Mouse (Mus musculus) ZHBTc4 (cell line): Measurements from ENCODE around the gene Camsap1.

Experiments
- DNase-seq: peaks from one replicate; pipeline ENCODE4 v3.0.0-alpha.2; 2011; ENCODE audit warnings: low read depth, low spot score

The Camsap1 gene

GRCm38 (mm10) chr2:25978997-25979396, 4.1 kb downstream of the Camsap1 start:
- DNase-seq, result no peak

GRCm38 (mm10) chr2:25977587-25978239, 5.4 kb downstream of the Camsap1 start:
- DNase-seq, result no peak

- no peak for DNase-seq
Observed at GRCm38 (mm10) chr2:25975141-25975770, 7.8 kb downstream of the Camsap1 start.

GRCm38 (mm10) chr2:25970426-25970825, 12.7 kb downstream of the Camsap1 start:
- DNase-seq, result no peak

- DNase-seq, result no peak
Observed at GRCm38 (mm10) chr2:25969319-25969718, 13.8 kb downstream of the Camsap1 start.

- DNase-seq, result no peak
Observed at GRCm38 (mm10) chr2:25949291-25949690, 33.8 kb downstream of the Camsap1 start.

GRCm38 (mm10) chr2:25947950-25948349, 35.1 kb downstream of the Camsap1 start:
- DNase-seq, result peak; percentile 27

- no peak for DNase-seq
Observed at GRCm38 (mm10) chr2:25943822-25944221, 39.3 kb downstream of the Camsap1 start.

- DNase-seq, result no peak
Observed at GRCm38 (mm10) chr2:25940503-25940902, 42.6 kb downstream of the Camsap1 start.

- DNase-seq, result peak; percentile 89
Observed at GRCm38 (mm10) chr2:25931249-25931859, 51.7 kb downstream of the Camsap1 start.

- no peak for DNase-seq
Observed at GRCm38 (mm10) chr2:25927821-25928220, 55.3 kb downstream of the Camsap1 start.

- DNase-seq, result no peak
Observed at GRCm38 (mm10) chr2:25924934-25925333, 58.1 kb downstream of the Camsap1 start.

GRCm38 (mm10) chr2:25923799-25924198, 59.3 kb downstream of the Camsap1 start:
- peak; percentile 30 for DNase-seq

GRCm38 (mm10) chr2:25919972-25920371, 63.1 kb downstream of the Camsap1 start:
- DNase-seq, result peak; percentile 66

- no peak for DNase-seq
Observed at GRCm38 (mm10) chr2:25918408-25918807, 64.7 kb downstream of the Camsap1 start.

GRCm38 (mm10) chr2:25914821-25915220, 68.3 kb downstream of the Camsap1 start:
- DNase-seq, result no peak

- DNase-seq, result no peak
Observed at GRCm38 (mm10) chr2:25914201-25914600, 68.9 kb downstream of the Camsap1 start.

- no peak for DNase-seq
Observed at GRCm38 (mm10) chr2:25913247-25913646, 69.8 kb downstream of the Camsap1 start.

- DNase-seq, result no peak
Observed at GRCm38 (mm10) chr2:25909872-25910271, 73.2 kb downstream of the Camsap1 start.

- no peak for DNase-seq
Observed at GRCm38 (mm10) chr2:25898970-25899369, 84.1 kb downstream of the Camsap1 start.

- no peak for DNase-seq
Observed at GRCm38 (mm10) chr2:25892440-25892839, 90.6 kb downstream of the Camsap1 start.

- DNase-seq, result no peak
Observed at GRCm38 (mm10) chr2:25888144-25888543, 94.9 kb downstream of the Camsap1 start.

GRCm38 (mm10) chr2:25887226-25887625, 95.9 kb downstream of the Camsap1 start:
- no peak for DNase-seq
